Mouse (Mus musculus) embryonic facial prominence, embryonic 12.5 days (tissue): Measurements from ENCODE around the gene Rsl1. TPM values are rescaled to one million over a fixed set of nuclear protein-coding genes. Genes with fewer than 3 reads are reported as not detected.
"Not testable (repeated sequence)": the region's sequence is repeated elsewhere in the genome, so short reads cannot be mapped to it uniquely, and the experiment has no call there.

Experiments used
- ATAC-seq: fragments of 200-750 bp; cut with Nextera tagmentation; 2 replicates; pipeline ENCODE4 v1.8.0; 2017; ENCODE audit not compliant: insufficient number of reproducible peaks, insufficient read depth, low FRiP score, low TSS enrichment
- H3K27ac ChIP-seq: fragments of 300-500 bp; sonication (generic); 2 replicates; pipeline ENCODE4 v1.5.1; 2016; ENCODE audit warnings: mild to moderate bottlenecking
- H3K27me3 ChIP-seq: fragments of 300-500 bp; sonication (generic); 2 replicates; pipeline ENCODE4 v1.6.1; 2016; ENCODE audit warnings: mild to moderate bottlenecking, moderate library complexity
- H3K36me3 ChIP-seq: fragments of 300-500 bp; sonication (generic); 2 replicates; pipeline ENCODE4 v1.6.1; 2016; ENCODE audit warnings: mild to moderate bottlenecking
- H3K4me1 ChIP-seq: fragments of 300-500 bp; sonication (generic); 2 replicates; pipeline ENCODE4 v1.6.1; 2016
- H3K4me2 ChIP-seq: fragments of 300-500 bp; sonication (generic); replicated peaks from 2 replicates; pipeline ENCODE4 v1.6.1; 2016; ENCODE audit warnings: mild to moderate bottlenecking, moderate library complexity
- H3K4me3 ChIP-seq: fragments of 300-500 bp; sonication (generic); 2 replicates; pipeline ENCODE4 v1.5.1; 2016; ENCODE audit warnings: mild to moderate bottlenecking
- H3K9ac ChIP-seq: fragments of 300-500 bp; sonication (generic); 2 replicates; pipeline ENCODE4 v1.6.1; 2016; ENCODE audit warnings: mild to moderate bottlenecking, moderate library complexity
- H3K9me3 ChIP-seq: fragments of 300-500 bp; sonication (generic); 2 replicates; pipeline ENCODE4 v1.6.1; 2016; ENCODE audit warnings: mild to moderate bottlenecking, moderate library complexity
- WGBS: fragments of 180-500 bp; shearing (Covaris S2); methylation state at CpG from one replicate; pipeline ENCODE4 v1.1.7; 2016; 5-methylcytosine and 5-hydroxymethylcytosine counted together
- polyA plus RNA-seq: library from polyadenylated mRNA; unstranded; fragments of >200 nt; fragmentation: Nextera tagmentation; extraction: Ambion mirVana; gene quantifications from 2 replicates; pipeline ENCODE4 v1.2.1, GENCODE M21; 2016

The Rsl1 gene
- polyA plus RNA-seq: 6.8 and 7.8 TPM in 2 replicates

DNA sequence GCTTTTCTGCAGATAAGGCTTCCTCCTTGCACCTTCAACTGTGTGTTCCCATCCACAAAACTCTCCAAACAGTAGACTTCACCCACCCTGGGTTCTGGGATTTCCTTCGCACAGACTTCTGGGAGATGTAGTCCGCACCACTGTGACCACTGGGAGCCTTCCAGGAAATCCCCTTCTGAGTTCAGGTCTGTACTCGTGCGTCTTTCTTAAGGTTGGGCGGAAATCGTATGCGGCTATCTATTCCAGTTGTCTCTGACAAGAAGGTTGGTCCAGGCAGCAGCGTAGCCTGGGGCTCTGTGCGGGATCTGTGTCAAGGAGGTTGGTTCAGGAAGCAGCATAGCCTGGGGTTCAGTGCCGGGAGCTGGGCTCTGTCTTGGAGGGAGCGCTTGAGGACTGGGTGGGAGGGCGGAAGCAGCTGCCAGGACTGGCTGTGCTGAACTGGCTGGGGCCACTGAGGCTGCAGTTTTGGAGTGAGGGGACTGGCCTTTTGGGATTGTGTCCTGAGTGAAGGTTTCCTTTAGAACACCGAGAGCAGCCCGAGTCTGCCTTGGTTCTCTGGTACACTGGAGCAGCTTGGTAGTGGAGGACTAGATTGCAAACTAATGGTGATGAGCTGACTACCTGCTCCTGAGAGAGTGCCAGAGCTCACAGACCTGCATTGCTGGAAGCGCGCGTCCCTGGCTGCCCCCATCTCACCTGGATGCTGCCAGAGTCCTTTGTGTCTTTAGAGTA, at the start of gene Rsl1:
Gene Rsl1 (plus strand): TSS at position 192 of the 732 bp plus-strand sequence.
- H3K4me3 ChIP-seq: peak within 1 kb of the TSS; percentile 56
- peak; percentile 97 for ATAC-seq
- H3K27ac ChIP-seq, H3K27me3 ChIP-seq, H3K9me3 ChIP-seq, H3K36me3 ChIP-seq, H3K4me1 ChIP-seq: not testable (repeated sequence)
- H3K4me2 ChIP-seq: peak within 1 kb of the TSS; percentile 56
- under 1% methylated on average over 17 of the region's 17 CpGs for WGBS
- H3K9ac ChIP-seq: peak within 1 kb of the TSS; percentile 65

DNA sequence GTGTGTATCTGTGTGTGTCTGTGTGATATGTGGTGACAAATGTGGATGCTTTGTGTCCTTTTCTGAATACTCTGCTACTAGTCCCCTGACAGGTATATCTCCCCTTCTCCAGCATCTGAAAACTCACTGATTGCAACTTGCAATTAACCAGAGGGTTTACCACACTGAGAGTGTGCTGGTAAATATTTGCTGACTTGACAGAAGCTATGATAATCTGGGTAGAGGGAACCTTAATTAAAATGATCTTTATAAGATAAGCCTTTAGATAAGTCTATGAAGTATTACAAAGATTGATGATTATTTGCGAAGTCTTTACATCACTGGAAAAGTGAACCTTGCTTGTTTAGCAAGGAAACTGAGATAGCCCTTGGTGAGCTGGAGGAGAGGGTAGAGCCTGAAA, 48.5 kb upstream of the Rsl1 start:
- Histone ChIP-seq H3K9ac (no peak overlapping the region), H3K4me1 (no peaks in the 10 kb centered on the region), H3K27me3 (no peaks in the 10 kb centered on the region), H3K27ac (no peak overlapping the region), H3K9me3 (no peaks in the 10 kb centered on the region), H3K36me3 (no peaks in the 10 kb centered on the region), H3K4me2 (no peak overlapping the region), H3K4me3 (no peak overlapping the region)
- WGBS: 84% methylated on average over 1 of the region's 1 CpGs
- ATAC-seq: no peak

DNA sequence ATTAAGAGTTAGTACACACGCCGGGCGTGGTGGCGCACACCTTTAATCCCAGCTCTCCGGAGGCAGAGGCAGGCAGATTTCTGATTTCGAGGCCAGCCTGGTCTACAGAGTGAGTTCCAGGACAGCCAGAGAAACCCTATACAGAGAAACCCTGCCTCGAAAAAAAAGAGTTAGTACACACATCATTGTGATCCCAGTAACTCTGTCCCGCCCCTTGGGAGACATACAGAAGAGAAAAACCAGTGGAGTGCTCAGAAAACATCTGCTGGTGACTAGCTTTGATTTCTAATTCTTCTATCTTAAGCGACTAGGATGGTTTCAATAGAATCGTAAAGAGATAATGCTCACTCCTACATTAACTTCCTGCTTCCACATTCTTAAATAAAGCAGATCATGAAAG, 45.5 kb upstream of the Rsl1 start:
- not testable (repeated sequence) for H3K9me3 ChIP-seq, H3K4me3 ChIP-seq, H3K4me2 ChIP-seq, H3K27ac ChIP-seq, H3K27me3 ChIP-seq, H3K36me3 ChIP-seq, H3K9ac ChIP-seq, H3K4me1 ChIP-seq, ATAC-seq
- 74% methylated on average over 10 of the region's 10 CpGs for WGBS

DNA sequence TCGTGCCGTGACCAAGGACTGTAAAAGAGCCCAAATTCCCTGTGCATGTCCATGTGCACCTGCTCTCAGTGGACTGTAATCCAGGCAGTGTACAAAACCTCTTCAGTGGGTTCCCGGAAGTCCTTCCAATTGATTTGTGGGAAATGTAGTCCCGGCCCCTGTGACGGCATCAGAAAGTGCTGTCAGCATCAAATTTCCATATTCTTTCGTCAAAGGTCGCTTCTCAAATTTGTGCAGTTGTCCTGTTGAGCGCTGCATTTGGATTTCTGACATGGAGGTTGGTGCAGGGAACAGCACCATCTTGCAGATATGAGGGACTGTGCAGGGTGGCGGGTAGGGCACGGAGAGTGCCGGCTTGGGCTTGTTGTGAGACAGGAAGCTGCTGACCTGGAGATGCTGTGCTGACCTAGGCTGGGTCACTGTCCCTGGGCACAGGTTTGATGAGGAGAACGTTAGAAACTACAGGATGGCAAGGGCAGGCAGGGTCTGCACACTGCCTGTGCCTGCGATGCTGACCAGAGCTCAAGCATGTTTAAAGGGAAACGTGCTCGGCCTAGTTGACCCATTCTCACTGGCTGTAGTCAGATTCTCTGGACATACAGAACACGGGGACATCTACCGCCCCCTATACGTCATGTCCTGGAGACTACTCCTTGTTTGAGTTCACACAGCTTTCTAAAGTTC, 44.8 kb upstream of the Rsl1 start:
- no peaks in the 10 kb centered on the region for H3K4me1 ChIP-seq
- H3K4me3 ChIP-seq: peak overlapping the region; percentile 76
- no peak overlapping the region for H3K27ac ChIP-seq
- peak overlapping the region; percentile 73 for H3K4me2 ChIP-seq
- no peaks in the 10 kb centered on the region for H3K9me3 ChIP-seq
- 1% methylated on average over 18 of the region's 18 CpGs for WGBS
- no peaks in the 10 kb centered on the region for H3K27me3 ChIP-seq
- H3K36me3 ChIP-seq: no peaks in the 10 kb centered on the region
- peak; percentile 93 for ATAC-seq
- peak overlapping the region; percentile 70 for H3K9ac ChIP-seq

DNA sequence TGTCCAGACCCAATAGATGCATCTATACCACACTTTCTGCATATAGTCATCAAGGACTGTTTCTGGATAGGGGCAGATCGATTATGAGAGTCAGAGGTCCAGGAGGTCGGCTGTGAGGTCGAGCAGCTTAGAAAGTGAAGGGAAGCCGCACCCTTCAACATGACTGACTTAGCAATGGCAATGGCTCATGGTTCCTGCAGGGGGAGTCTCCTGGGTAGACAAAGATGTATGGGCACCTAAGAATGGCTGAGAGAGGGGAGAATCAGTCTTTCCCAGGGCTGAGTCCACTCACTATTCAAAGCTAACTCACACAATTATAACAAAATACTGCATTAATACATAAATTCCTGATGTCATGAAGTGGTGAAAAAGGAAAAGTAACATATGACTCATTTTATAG, 6.9 kb upstream of the Rsl1 start:
- H3K9ac ChIP-seq, H3K27me3 ChIP-seq, H3K27ac ChIP-seq, H3K4me2 ChIP-seq, H3K9me3 ChIP-seq, H3K36me3 ChIP-seq, H3K4me3 ChIP-seq, ATAC-seq, H3K4me1 ChIP-seq: not testable (repeated sequence)
- 72% methylated on average over 4 of the region's 4 CpGs for WGBS

DNA sequence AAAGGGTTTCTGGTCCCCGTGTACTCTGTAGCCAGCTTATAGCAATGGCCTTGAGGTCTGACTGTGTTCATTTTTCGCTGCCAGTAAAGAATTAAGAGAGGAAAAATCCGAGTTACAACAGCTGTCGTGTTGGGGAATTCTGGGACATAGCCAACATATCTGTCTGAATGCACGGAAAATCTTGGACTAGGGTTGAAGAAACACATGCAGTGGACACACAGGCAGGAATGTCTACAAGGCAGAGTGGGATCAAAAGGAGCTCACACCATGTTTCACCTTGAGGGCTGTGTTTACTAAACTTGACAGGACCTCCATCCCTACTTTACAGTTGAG, 707 bp downstream of the Rsl1 start:
- H3K9me3 ChIP-seq: no peaks in the 10 kb centered on the region
- H3K4me3 ChIP-seq: peak overlapping the region; percentile 56
- 31% methylated on average over 5 of the region's 5 CpGs for WGBS
- 0 out of 2 replicates have a peak, but pooled peaks cover 3% of the 10 kb centered on the region for H3K36me3 ChIP-seq
- peak overlapping the region; percentile 56 for H3K4me2 ChIP-seq
- H3K27ac ChIP-seq: no peak overlapping the region
- peak overlapping the region; percentile 65 for H3K9ac ChIP-seq
- no peaks in the 10 kb centered on the region for H3K4me1 ChIP-seq
- H3K27me3 ChIP-seq: no peaks in the 10 kb centered on the region
- no peak for ATAC-seq

DNA sequence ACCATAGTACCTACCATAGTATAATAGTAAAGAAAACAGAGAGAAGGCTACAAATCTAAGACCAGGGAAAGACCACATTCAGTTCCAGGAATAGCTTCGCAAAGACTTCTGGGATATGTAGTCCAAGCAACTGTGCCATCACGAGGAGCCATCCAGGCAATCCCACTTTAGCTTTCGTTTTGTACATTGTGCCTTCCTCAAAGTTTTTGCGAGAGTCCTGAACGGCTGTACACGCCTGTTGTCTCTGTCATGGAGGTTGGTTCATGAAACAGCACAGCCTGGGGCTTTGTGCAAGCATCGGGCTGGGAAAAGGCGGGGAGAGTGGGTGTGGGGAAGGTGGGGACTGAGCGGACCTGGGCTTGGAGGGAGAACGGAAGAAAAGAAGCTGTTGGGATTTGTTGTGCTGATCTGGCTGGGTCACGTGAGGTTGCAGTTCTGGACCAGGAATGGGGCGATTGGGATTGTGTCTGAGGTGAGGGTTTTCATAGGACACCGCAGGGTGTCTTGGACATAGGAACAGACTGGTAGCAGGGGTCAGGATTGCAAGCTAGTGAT, 21.4 kb downstream of the Rsl1 start, which contains the start of gene Zfp455:
Gene Zfp455 (plus strand): TSS at position 167 of the 555 bp plus-strand sequence.
- peak; percentile 89 for ATAC-seq
- H3K9ac ChIP-seq: peak within 1 kb of the TSS; percentile 73
- 2% methylated on average over 13 of the region's 13 CpGs for WGBS
- peak within 1 kb of the TSS; percentile 68 for H3K4me3 ChIP-seq
- H3K4me1 ChIP-seq: no peaks in the 10 kb centered on the region
- H3K36me3 ChIP-seq: no peaks in the 10 kb centered on the region
- no peaks in the 10 kb centered on the region for H3K9me3 ChIP-seq
- peak within 1 kb of the TSS; percentile 54 for H3K4me2 ChIP-seq
- no peak within 1 kb of the TSS for H3K27ac ChIP-seq
- no peaks in the 10 kb centered on the region for H3K27me3 ChIP-seq

DNA sequence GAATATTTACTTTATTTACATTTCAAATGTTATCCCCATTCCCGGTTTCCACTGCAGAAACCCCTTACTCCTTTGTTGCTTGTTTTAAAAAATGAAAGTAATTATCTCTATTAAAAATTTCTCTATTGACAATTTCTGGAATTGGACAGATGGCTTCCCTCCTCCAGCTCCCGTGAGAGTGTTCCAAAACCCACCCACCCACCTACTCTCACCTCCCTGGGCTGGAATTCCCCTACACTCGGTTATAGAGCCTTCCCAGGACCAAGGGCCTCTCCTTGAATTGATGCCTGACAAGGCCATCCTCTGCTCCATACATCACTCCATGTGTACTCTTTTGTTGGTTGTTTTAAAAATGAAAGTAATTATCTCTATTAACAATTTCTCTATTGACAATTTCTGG, 28.7 kb downstream of the Rsl1 start:
- Histone ChIP-seq H3K9me3 (no peaks in the 10 kb centered on the region), H3K27ac (no peak overlapping the region), H3K27me3 (no peaks in the 10 kb centered on the region), H3K4me2 (no peak overlapping the region), H3K4me1 (no peaks in the 10 kb centered on the region), H3K36me3 (no peaks in the 10 kb centered on the region; the same call in 1 of the 2 replicates), H3K9ac (no peak overlapping the region), H3K4me3 (no peak overlapping the region)
- 81% methylated on average over 3 of the region's 3 CpGs for WGBS
- ATAC-seq: no peak

DNA sequence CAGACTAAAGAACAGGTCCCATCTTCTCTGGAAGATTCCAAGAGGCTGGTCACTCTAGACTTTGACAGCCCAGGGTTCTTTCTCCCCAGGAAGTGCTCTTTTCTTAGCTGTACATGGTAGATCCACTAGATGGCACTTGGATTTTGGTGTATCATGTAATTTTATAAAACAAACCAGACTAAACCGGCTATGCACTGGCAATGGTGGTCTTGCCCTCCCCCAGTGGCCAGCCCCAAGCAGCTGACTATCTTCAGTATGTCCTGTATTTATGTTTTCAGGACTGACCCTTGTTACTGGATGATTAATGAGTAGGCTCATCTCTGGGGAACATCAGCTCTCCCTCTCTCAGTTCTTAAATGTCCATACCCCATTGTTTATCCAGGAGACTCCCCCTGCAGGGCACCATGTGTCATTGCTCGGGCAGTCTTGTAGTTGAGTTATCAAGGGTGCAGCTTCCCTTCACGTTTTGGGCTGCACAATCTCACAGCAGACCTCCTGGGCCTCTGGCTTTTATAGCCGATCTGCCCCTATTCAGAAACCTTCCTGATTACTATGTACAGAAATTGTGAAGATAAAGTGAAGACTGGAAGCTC, 41.1 kb downstream of the Rsl1 start:
- H3K9ac ChIP-seq: no peak overlapping the region
- 61% methylated on average over 4 of the region's 4 CpGs for WGBS
- H3K4me1 ChIP-seq: no peaks in the 10 kb centered on the region
- no peak overlapping the region for H3K27ac ChIP-seq
- no peak overlapping the region for H3K4me2 ChIP-seq
- H3K9me3 ChIP-seq: no peaks in the 10 kb centered on the region
- H3K4me3 ChIP-seq: no peak overlapping the region
- no peaks in the 10 kb centered on the region for H3K36me3 ChIP-seq
- no peak for ATAC-seq
- H3K27me3 ChIP-seq: no peaks in the 10 kb centered on the region

Other genes starting within 250 kb of the Rsl1 start
- gene Zfp712, start 112.0 kb upstream of the Rsl1 start, polyA plus RNA-seq: 4.3 and 4.6 TPM in 2 replicates
- 8.0 and 8.1 TPM in 2 replicates for gene Zfp708, start 75.2 kb upstream of the Rsl1 start, polyA plus RNA-seq
- gene Gm28557, start 64.6 kb upstream of the Rsl1 start, polyA plus RNA-seq: 2.3 and 3.4 TPM in 2 replicates
- gene Rslcan18, start 56.9 kb upstream of the Rsl1 start, polyA plus RNA-seq: 0.24 and 0.32 TPM in 2 replicates
- gene Zfp759, start 51.5 kb upstream of the Rsl1 start, polyA plus RNA-seq: 1.9 and 2.8 TPM in 2 replicates
- 1.9 and 3.0 TPM in 2 replicates for gene Zfp455, start 21.3 kb downstream of the Rsl1 start, polyA plus RNA-seq
- 1.9 and 2.4 TPM in 2 replicates for gene Zfp458, start 105.3 kb downstream of the Rsl1 start, polyA plus RNA-seq
- 0.55 and 0.87 TPM in 2 replicates for gene Zfp457, start 133.3 kb downstream of the Rsl1 start, polyA plus RNA-seq
- 2.5 and 2.9 TPM in 2 replicates for gene Zfp595, start 159.4 kb downstream of the Rsl1 start, polyA plus RNA-seq
- gene Gm28044, start 187.4 kb downstream of the Rsl1 start, polyA plus RNA-seq: not detected in 2 replicates
- gene Zfp953, start 187.4 kb downstream of the Rsl1 start, polyA plus RNA-seq: 0.94 and 0.96 TPM in 2 replicates
- gene Gm28041, start 202.6 kb downstream of the Rsl1 start, polyA plus RNA-seq: 0.37 and 0.67 TPM in 2 replicates
- 1.5 TPM in 2 replicates for gene Zfp456, start 202.6 kb downstream of the Rsl1 start, polyA plus RNA-seq
- gene Zfp429, start 226.6 kb downstream of the Rsl1 start, polyA plus RNA-seq: 4.9 and 6.6 TPM in 2 replicates
- 1.0 and 1.1 TPM in 2 replicates for gene Zfp459, start 248.2 kb downstream of the Rsl1 start, polyA plus RNA-seq